Mouse (Mus musculus) liver, embryonic 16.5 days (tissue): ENCODE measurements around the gene Susd3. TPM values are rescaled to one million over a fixed set of nuclear protein-coding genes. Genes with fewer than 3 reads are reported as not detected.

Experiments
- ATAC-seq: fragments of 200-750 bp; cut with Nextera tagmentation; 2 replicates; pipeline ENCODE4 v1.8.0; 2017; ENCODE audit warnings: low read depth, mild to moderate bottlenecking, moderate number of reproducible peaks, moderate library complexity
- H3K27ac ChIP-seq: fragments of 300-500 bp; sonication (generic); 2 replicates; pipeline ENCODE4 v1.5.1; 2014; ENCODE audit warnings: mild to moderate bottlenecking, low read length
- H3K27me3 ChIP-seq: fragments of 300-500 bp; sonication (generic); 2 replicates; pipeline ENCODE4 v1.6.1; 2014; ENCODE audit warnings: low read depth, low read length, mixed read lengths; ENCODE audit not compliant: control insufficient read depth, insufficient read depth
- H3K36me3 ChIP-seq: fragments of 300-500 bp; sonication (generic); 2 replicates; pipeline ENCODE4 v1.6.1; 2014; ENCODE audit warnings: mild to moderate bottlenecking; ENCODE audit not compliant: control insufficient read depth, insufficient read depth
- H3K4me1 ChIP-seq: fragments of 300-500 bp; sonication (generic); 2 replicates; pipeline ENCODE4 v1.6.1; 2014; ENCODE audit warnings: low read depth, low read length, mixed read lengths; ENCODE audit not compliant: control insufficient read depth
- H3K4me2 ChIP-seq: fragments of 300-500 bp; sonication (generic); 2 replicates; pipeline ENCODE4 v1.6.1; 2014; ENCODE audit warnings: low read depth, low read length, mixed read lengths
- H3K4me3 ChIP-seq: fragments of 300-500 bp; sonication (generic); 2 replicates; pipeline ENCODE4 v1.5.1; 2014; ENCODE audit warnings: low read depth, mild to moderate bottlenecking, low read length
- H3K9ac ChIP-seq: fragments of 300-500 bp; sonication (generic); 2 replicates; pipeline ENCODE4 v1.6.1; 2014; ENCODE audit warnings: low read depth, low read length
- H3K9me3 ChIP-seq: fragments of 300-500 bp; sonication (generic); replicated peaks from 2 replicates; pipeline ENCODE4 v1.6.1; 2016; ENCODE audit warnings: low read length; ENCODE audit not compliant: control insufficient read depth
- WGBS: fragments of 180-500 bp; shearing (Covaris S2); extraction: QIAGEN DNeasy Blood & Tissue Kit; methylation state at CpG from one replicate; pipeline ENCODE4 v1.1.7; 2014; ENCODE audit not compliant: insufficient replicate concordance; 5-methylcytosine and 5-hydroxymethylcytosine counted together
- polyA plus RNA-seq: library from polyadenylated mRNA; unstranded; fragments of >200 nt; fragmentation: Nextera tagmentation; extraction: Ambion mirVana; gene quantifications from 2 replicates; pipeline ENCODE4 v1.2.1, GENCODE M21; 2015

Gene Susd3
- polyA plus RNA-seq, 1 experiment from 2014 or later: 2.0 TPM

DNA sequence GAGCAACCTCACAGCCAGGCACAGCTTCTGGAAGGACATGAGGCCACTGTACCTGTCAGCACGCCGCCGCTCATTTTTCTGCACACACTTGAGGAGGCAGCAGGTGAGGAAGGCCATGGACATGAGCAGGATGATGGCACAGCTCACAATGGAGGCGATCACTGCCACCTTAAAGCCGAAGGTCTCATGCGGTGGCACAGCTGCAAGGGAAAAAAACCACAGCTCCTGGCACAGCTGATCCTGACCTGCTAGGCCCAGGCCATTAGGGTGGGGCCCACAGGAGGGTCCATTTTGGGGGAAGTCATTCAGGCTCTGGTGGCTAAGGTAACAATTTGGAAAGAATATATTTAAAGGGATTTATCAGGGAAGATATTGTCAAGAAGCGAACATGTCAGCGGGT, 9.8 kb downstream of the Susd3 start:
- Histone ChIP-seq H3K27ac (no peak overlapping the region), H3K9ac (no peak overlapping the region), H3K9me3 (no peaks in the 10 kb centered on the region), H3K4me3 (no peak overlapping the region), H3K4me1 (peaks cover 14% of the 10 kb centered on the region), H3K4me2 (no peak overlapping the region), H3K36me3 (no peaks in the 10 kb centered on the region), H3K27me3 (no peaks in the 10 kb centered on the region)
- no peak for ATAC-seq
- 77% methylated on average over 8 of the region's 8 CpGs for WGBS

DNA sequence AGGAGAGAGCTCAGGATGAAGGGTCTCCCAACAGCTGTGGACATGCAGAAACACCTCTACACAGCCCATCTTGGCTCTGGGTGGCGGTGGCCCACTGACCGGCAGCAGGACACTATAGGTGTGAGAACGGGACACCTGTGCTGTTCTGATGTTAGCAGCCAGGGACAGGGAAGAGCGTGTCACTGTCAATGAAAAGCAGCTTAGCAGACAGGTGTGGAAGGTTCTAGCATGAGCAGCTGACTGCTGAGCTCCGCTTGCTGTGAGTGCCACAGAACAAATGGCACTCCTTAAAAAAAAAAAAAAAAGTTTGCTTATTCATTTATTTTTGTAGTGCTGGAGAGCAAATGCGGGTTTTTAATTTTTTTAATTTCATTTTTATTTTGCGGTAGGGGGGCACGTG, 10.9 kb downstream of the Susd3 start:
- Histone ChIP-seq H3K4me1 (peaks cover 7% of the 10 kb centered on the region), H3K4me2 (no peak overlapping the region), H3K9me3 (no peaks in the 10 kb centered on the region), H3K36me3 (no peaks in the 10 kb centered on the region), H3K4me3 (no peak overlapping the region), H3K27me3 (no peaks in the 10 kb centered on the region), H3K9ac (no peak overlapping the region), H3K27ac (no peak overlapping the region)
- no peak for ATAC-seq
- 81% methylated on average over 8 of the region's 8 CpGs for WGBS

DNA sequence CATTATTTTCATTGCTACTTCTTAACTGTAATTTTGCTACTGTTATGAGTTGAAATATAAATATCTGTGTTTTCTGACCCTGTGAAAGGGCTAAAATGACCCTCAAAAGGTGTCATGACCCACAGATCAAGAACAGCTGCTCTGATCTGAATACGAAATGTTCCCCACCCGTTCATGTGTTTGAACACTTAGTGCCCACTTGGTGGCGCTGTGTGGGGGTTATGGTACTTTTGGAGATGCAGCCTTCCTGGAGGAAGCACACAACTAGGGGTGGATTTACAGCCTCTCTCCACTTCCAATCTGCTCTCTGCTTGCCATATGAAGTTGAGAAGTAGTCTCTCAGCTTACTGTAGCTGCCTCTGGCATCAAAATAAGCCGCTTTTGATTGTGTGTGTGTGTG, 13.8 kb downstream of the Susd3 start:
- 72% methylated on average over 4 of the region's 4 CpGs for WGBS
- Histone ChIP-seq H3K4me3 (no peak overlapping the region), H3K4me2 (no peak overlapping the region), H3K27me3 (no peaks in the 10 kb centered on the region), H3K27ac (no peak overlapping the region), H3K9me3 (no peaks in the 10 kb centered on the region), H3K9ac (no peak overlapping the region), H3K4me1 (no peaks in the 10 kb centered on the region), H3K36me3 (no peaks in the 10 kb centered on the region)
- ATAC-seq: no peak

DNA sequence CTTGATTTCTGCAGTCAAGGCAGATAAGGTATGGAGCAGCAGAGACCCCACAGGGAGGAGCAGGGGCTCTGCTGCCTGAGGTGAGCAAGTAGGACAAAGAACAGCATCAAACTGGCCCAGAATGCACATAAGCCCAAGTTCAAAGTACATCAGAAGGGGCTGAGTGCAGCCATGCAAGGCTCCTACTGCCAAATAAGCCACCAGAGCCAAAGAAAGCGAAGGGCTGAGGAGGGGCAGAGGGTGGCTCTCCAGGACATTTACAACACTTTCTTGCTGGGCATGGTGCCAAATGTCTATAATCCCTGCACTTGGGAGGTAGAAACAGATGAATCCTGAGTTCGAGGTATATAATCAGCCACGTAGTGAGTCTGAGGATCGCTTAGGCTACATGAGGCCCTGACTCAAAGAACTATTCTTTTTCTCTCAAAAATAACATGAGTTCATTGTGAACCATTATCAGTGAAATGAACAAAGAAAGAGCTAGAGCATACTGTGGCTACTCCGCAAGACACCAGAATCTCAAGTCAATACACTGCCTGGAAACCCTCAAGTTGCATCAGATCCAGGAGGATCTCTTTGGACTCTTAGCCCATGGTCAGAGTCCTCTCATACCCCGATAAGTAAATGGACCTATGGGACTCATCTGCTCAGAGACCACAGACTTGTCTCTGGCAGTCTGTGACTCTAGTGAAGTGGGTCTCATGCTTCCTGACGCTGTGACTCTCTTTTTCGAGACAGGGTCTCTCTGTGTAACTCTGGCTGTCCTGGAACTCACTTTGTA, 14.5 kb downstream of the Susd3 start:
- ATAC-seq: no peak
- WGBS: 83% methylated on average over 8 of the region's 8 CpGs

DNA sequence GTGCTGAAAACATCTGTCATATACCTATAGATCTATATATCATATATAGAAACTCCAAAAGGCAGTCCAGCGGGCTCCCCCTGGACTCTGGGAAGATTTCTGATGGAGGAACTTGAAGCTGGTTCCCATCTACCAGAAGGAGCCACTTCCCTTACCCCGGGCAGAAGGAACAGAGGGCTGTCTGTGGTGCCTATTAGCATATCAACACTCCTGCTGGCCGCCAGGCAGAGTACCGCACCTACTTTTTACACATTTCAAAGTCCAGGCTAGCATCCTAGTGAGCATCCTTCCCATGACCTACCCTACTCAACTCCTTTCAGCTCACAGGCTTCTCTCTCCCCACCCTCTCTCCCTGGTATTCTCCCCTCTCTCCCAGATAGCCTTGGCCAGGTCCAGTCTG, 22.9 kb downstream of the Susd3 start:
- no peaks in the 10 kb centered on the region for H3K9me3 ChIP-seq
- no peaks in the 10 kb centered on the region for H3K4me1 ChIP-seq
- no peak overlapping the region for H3K27ac ChIP-seq
- no peaks in the 10 kb centered on the region for H3K27me3 ChIP-seq
- 38% methylated on average over 4 of the region's 4 CpGs for WGBS
- H3K4me2 ChIP-seq: no peak overlapping the region
- no peak overlapping the region for H3K9ac ChIP-seq
- no peaks in the 10 kb centered on the region for H3K36me3 ChIP-seq
- H3K4me3 ChIP-seq: no peak overlapping the region
- ATAC-seq: no peak

More for the DNA sequence above, 14.5 kb downstream of the Susd3 start:
- Histone ChIP-seq H3K9ac (no peak overlapping the region), H3K27me3 (no peaks in the 10 kb centered on the region), H3K4me3 (no peak overlapping the region), H3K4me1 (no peaks in the 10 kb centered on the region), H3K4me2 (no peak overlapping the region), H3K27ac (no peak overlapping the region), H3K9me3 (no peaks in the 10 kb centered on the region), H3K36me3 (no peaks in the 10 kb centered on the region)

DNA sequence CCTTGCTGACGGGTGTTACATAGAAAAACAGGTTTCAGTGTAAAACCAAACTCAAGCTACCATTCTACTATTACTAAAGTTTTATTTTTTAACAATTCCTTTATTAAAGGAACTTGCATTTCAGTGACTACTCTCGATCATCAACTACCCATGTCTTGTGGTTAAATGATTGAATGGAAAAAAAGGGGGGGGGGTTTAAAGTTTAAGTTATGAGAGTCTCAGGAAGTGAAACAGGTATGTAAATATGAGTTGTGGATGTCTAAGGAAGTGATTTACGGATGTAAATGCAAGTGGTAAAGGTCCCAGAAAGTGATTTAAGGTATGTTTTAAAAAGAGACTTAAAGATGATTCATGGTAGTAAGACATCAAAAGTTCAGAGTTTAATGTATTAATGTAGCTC, 23.3 kb downstream of the Susd3 start:
- Histone ChIP-seq H3K27me3 (no peaks in the 10 kb centered on the region), H3K9me3 (no peaks in the 10 kb centered on the region), H3K4me1 (no peaks in the 10 kb centered on the region), H3K4me3 (no peak overlapping the region), H3K27ac (no peak overlapping the region), H3K9ac (no peak overlapping the region), H3K4me2 (no peak overlapping the region), H3K36me3 (no peaks in the 10 kb centered on the region)
- ATAC-seq: no peak
- 51% methylated on average over 3 of the region's 3 CpGs for WGBS

DNA sequence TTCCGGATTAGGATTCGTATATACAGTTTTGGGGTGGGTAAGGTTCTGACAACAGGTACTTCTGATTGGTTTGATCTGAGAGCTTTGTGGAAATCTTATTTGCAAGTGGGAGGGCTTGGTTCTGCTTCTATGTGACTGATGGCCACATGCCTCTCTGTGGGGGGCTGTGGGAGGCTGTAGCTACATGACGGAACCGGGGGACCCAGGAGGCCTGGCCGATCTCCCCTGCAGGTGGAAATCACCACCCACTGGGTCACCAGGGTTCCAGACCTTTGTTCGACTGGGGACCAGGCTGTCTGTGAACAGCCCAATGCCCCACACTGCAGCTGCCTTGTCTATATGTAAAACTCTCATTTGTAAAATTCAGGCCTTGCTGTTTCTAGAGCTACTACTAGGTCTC, 23.8 kb downstream of the Susd3 start:
- 44% methylated on average over 6 of the region's 6 CpGs for WGBS
- H3K4me2 ChIP-seq: no peak overlapping the region
- no peak for ATAC-seq

DNA sequence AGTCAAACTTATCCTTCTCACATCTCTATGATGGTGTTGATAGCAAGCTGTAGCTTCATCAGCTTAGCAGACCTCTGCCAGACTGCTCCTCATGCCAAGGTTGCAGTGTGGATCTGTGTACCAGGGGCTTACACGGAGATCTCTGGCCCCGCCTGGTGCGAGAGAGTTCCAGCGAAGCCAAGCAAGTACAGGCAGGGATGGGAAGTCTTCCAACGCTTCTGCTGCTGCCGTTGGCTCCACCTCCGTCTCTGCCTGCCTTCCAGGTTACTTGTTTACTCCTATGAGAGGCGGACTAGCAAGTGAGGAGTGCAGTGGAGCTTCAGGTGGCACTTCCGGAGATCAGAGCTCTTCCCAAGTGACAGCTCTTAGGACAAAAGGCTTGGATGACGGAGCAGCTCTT, 24.2 kb downstream of the Susd3 start:
- Histone ChIP-seq H3K4me2 (no peak overlapping the region), H3K4me1 (no peaks in the 10 kb centered on the region), H3K27ac (no peak overlapping the region), H3K4me3 (no peak overlapping the region), H3K9me3 (no peaks in the 10 kb centered on the region), H3K36me3 (no peaks in the 10 kb centered on the region), H3K9ac (no peak overlapping the region), H3K27me3 (no peaks in the 10 kb centered on the region)
- no peak for ATAC-seq
- WGBS: 42% methylated on average over 10 of the region's 10 CpGs

More for the DNA sequence above, 23.8 kb downstream of the Susd3 start:
- Histone ChIP-seq H3K36me3 (no peaks in the 10 kb centered on the region), H3K9me3 (no peaks in the 10 kb centered on the region), H3K4me1 (no peaks in the 10 kb centered on the region), H3K27ac (no peak overlapping the region), H3K9ac (no peak overlapping the region), H3K4me3 (no peak overlapping the region), H3K27me3 (no peaks in the 10 kb centered on the region)

DNA sequence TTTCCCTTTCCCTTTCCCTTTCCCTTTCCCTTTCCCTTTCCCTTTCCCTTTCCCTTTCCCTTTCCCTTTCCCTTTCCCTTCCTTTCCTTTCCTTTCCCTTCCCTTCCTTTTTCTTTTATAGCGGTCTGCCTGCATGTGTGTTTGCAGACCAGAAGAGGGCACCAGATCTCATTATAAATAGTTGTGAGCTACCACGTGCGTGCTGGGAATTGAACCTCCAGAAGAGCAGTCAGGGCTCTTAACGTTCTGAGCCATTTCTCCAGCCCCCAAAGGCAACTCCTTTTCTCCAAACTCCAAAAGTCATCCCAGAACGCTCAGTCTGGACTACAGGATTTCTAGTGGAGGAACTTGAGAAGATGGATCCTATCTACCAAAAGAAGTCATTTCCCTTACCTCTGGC, 27.6 kb downstream of the Susd3 start:
- Histone ChIP-seq H3K27ac (no peak overlapping the region), H3K4me3 (no peak overlapping the region), H3K27me3 (no peaks in the 10 kb centered on the region), H3K9me3 (no peaks in the 10 kb centered on the region), H3K9ac (no peak overlapping the region), H3K4me1 (peaks cover 7% of the 10 kb centered on the region), H3K36me3 (no peaks in the 10 kb centered on the region), H3K4me2 (no peak overlapping the region)
- ATAC-seq: no peak
- WGBS: 34% methylated on average over 5 of the region's 5 CpGs
